Mouse (Mus musculus) forebrain, embryonic 11.5 days (tissue): Measurements from ENCODE around the gene Pitpnm2. TPM values are rescaled to one million over a fixed set of nuclear protein-coding genes. Genes with fewer than 3 reads are reported as not detected.
"Not testable (repeated sequence)": the region's sequence is repeated elsewhere in the genome, so short reads cannot be mapped to it uniquely, and the experiment has no call there.

Source experiments
- ATAC-seq: fragments of 200-750 bp; cut with Nextera tagmentation; replicated peaks from 2 replicates; pipeline ENCODE4 v1.8.0; 2017; ENCODE audit warnings: moderate TSS enrichment; ENCODE audit not compliant: low FRiP score
- DNase-seq: peaks from one replicate; pipeline ENCODE4 v3.0.0-alpha.2; 2017; ENCODE audit warnings: low spot score
- H3K27ac ChIP-seq: fragments of 300-500 bp; sonication (generic); 2 replicates; pipeline ENCODE4 v1.5.1; 2014; ENCODE audit warnings: low read depth, low read length
- H3K27me3 ChIP-seq: fragments of 300-500 bp; sonication (generic); 2 replicates; pipeline ENCODE4 v1.6.1; 2014; ENCODE audit warnings: mild to moderate bottlenecking, low read length, mixed read lengths; ENCODE audit not compliant: control insufficient read depth, insufficient read depth
- H3K36me3 ChIP-seq: fragments of 300-500 bp; sonication (generic); 2 replicates; pipeline ENCODE4 v1.6.1; 2014; ENCODE audit warnings: mild to moderate bottlenecking, low read length, moderate library complexity, mixed read lengths; ENCODE audit not compliant: control insufficient read depth, insufficient read depth
- H3K4me1 ChIP-seq: fragments of 300-500 bp; sonication (generic); replicated peaks from 2 replicates; pipeline ENCODE4 v1.6.1; 2014; ENCODE audit warnings: low read length, mixed read lengths; ENCODE audit not compliant: control insufficient read depth, insufficient read depth
- H3K4me2 ChIP-seq: fragments of 300-500 bp; sonication (generic); 2 replicates; pipeline ENCODE4 v1.6.1; 2014; ENCODE audit warnings: low read depth, mild to moderate bottlenecking, low read length, moderate library complexity, mixed read lengths; ENCODE audit not compliant: severe bottlenecking
- H3K4me3 ChIP-seq: fragments of 300-500 bp; sonication (generic); 2 replicates; pipeline ENCODE4 v1.5.1; 2014; ENCODE audit warnings: low read depth, low read length
- H3K9ac ChIP-seq: fragments of 300-500 bp; sonication (generic); 2 replicates; pipeline ENCODE4 v1.6.1; 2014; ENCODE audit warnings: low read length
- H3K9me3 ChIP-seq: fragments of 300-500 bp; sonication (generic); 2 replicates; pipeline ENCODE4 v1.6.1; 2016; ENCODE audit warnings: low read length, mixed read lengths; ENCODE audit not compliant: control insufficient read depth
- WGBS: fragments of 180-500 bp; shearing (Covaris S2); extraction: QIAGEN DNeasy Blood & Tissue Kit; methylation state at CpG from one replicate; pipeline ENCODE4 v1.1.7; 2014; 5-methylcytosine and 5-hydroxymethylcytosine counted together
- polyA plus RNA-seq: library from polyadenylated mRNA; unstranded; fragments of >200 nt; fragmentation: Nextera tagmentation; extraction: Ambion mirVana; gene quantifications from 2 replicates; pipeline ENCODE4 v1.2.1, GENCODE M21; 2014

Gene Pitpnm2
- polyA plus RNA-seq, 1 experiment from 2014 or later = 6.8 TPM

- DNase-seq (no peak), ATAC-seq (no peak)
- Histone ChIP-seq H3K27ac (no peak overlapping the region), H3K27me3 (no peaks in the 10 kb centered on the region), H3K4me2 (no peak overlapping the region), H3K36me3 (no peaks in the 10 kb centered on the region), H3K4me3 (no peak overlapping the region), H3K9me3 (no peaks in the 10 kb centered on the region), H3K4me1 (no peaks in the 10 kb centered on the region), H3K9ac (no peak overlapping the region)
- WGBS = 80% methylated on average over 7 of the region's 7 CpGs
Observed at GRCm38 (mm10) chr5:124221037-124221735, 28.4 kb downstream of the Pitpnm2 start.

GRCm38 (mm10) chr5:124220551-124220950, 29.0 kb downstream of the Pitpnm2 start:
- no peaks in the 10 kb centered on the region for H3K4me1 ChIP-seq
- no peak overlapping the region for H3K4me2 ChIP-seq
- H3K4me3 ChIP-seq = no peak overlapping the region
- no peak for DNase-seq
- ATAC-seq = no peak
- no peaks in the 10 kb centered on the region for H3K9me3 ChIP-seq
- WGBS = 97% methylated on average over 5 of the region's 5 CpGs
- H3K27me3 ChIP-seq = no peaks in the 10 kb centered on the region
- H3K9ac ChIP-seq = no peak overlapping the region
- no peaks in the 10 kb centered on the region for H3K36me3 ChIP-seq
- no peak overlapping the region for H3K27ac ChIP-seq

- Histone ChIP-seq H3K4me1 (no peaks in the 10 kb centered on the region), H3K36me3 (no peaks in the 10 kb centered on the region), H3K4me2 (no peak overlapping the region), H3K9me3 (no peaks in the 10 kb centered on the region), H3K9ac (no peak overlapping the region), H3K4me3 (no peak overlapping the region), H3K27ac (no peak overlapping the region), H3K27me3 (no peaks in the 10 kb centered on the region)
- WGBS = 87% methylated on average over 10 of the region's 10 CpGs
- ATAC-seq = no peak
- DNase-seq = no peak
Observed at GRCm38 (mm10) chr5:124219431-124219830, 30.1 kb downstream of the Pitpnm2 start.

- no peak overlapping the region for H3K9ac ChIP-seq
Observed at GRCm38 (mm10) chr5:124218986-124219385, 30.6 kb downstream of the Pitpnm2 start.

GRCm38 (mm10) chr5:124217566-124218249, 31.9 kb downstream of the Pitpnm2 start:
- Histone ChIP-seq H3K9me3 (no peaks in the 10 kb centered on the region), H3K4me2 (no peak overlapping the region), H3K4me3 (no peak overlapping the region), H3K9ac (no peak overlapping the region), H3K27me3 (no peaks in the 10 kb centered on the region), H3K36me3 (no peaks in the 10 kb centered on the region), H3K4me1 (no peaks in the 10 kb centered on the region), H3K27ac (no peak overlapping the region)
- no peak for DNase-seq
- 56% methylated on average over 8 of the region's 8 CpGs for WGBS
- ATAC-seq = no peak

More at GRCm38 (mm10) chr5:124218986-124219385, 30.6 kb downstream of the Pitpnm2 start:
- ATAC-seq (no peak), DNase-seq (no peak)
- Histone ChIP-seq H3K27ac (no peak overlapping the region), H3K36me3 (no peaks in the 10 kb centered on the region), H3K4me3 (no peak overlapping the region), H3K9me3 (no peaks in the 10 kb centered on the region), H3K4me2 (no peak overlapping the region), H3K4me1 (no peaks in the 10 kb centered on the region), H3K27me3 (no peaks in the 10 kb centered on the region)
- WGBS = 84% methylated on average over 7 of the region's 7 CpGs

GRCm38 (mm10) chr5:124217092-124217491, 32.5 kb downstream of the Pitpnm2 start:
- H3K36me3 ChIP-seq, H3K9ac ChIP-seq, H3K27me3 ChIP-seq, H3K4me1 ChIP-seq, H3K9me3 ChIP-seq, H3K27ac ChIP-seq, H3K4me3 ChIP-seq, ATAC-seq, DNase-seq, H3K4me2 ChIP-seq: not testable (repeated sequence)
- 90% methylated on average over 5 of the region's 5 CpGs for WGBS

- Histone ChIP-seq H3K27ac (no peak overlapping the region), H3K9me3 (no peaks in the 10 kb centered on the region), H3K9ac (no peak overlapping the region), H3K27me3 (no peaks in the 10 kb centered on the region), H3K4me3 (no peak overlapping the region), H3K4me2 (no peak overlapping the region), H3K4me1 (no peaks in the 10 kb centered on the region), H3K36me3 (no peaks in the 10 kb centered on the region)
- DNase-seq = no peak
- no peak for ATAC-seq
- 92% methylated on average over 6 of the region's 6 CpGs for WGBS
Observed at GRCm38 (mm10) chr5:124216403-124216802, 33.2 kb downstream of the Pitpnm2 start.

GRCm38 (mm10) chr5:124215647-124216046, 33.9 kb downstream of the Pitpnm2 start:
- Histone ChIP-seq H3K4me1 (no peaks in the 10 kb centered on the region), H3K27me3 (no peaks in the 10 kb centered on the region), H3K36me3 (no peaks in the 10 kb centered on the region), H3K9ac (no peak overlapping the region), H3K4me2 (no peak overlapping the region), H3K4me3 (no peak overlapping the region), H3K27ac (no peak overlapping the region), H3K9me3 (no peaks in the 10 kb centered on the region)
- DNase-seq (no peak), ATAC-seq (no peak)
- WGBS = 87% methylated on average over 10 of the region's 10 CpGs
